Mouse (Mus musculus) ES-E14 (cell line): ENCODE data around the gene C530008M17Rik.

ENCODE experiments used
- CHD2 ChIP-seq: IDR thresholded peaks from 2 replicates; pipeline ENCODE4 v1.6.1; 2014; ENCODE audit warnings: mild to moderate bottlenecking, low read depth, low read length, inconsistent platforms
- HCFC1 ChIP-seq: IDR thresholded peaks from 2 replicates; pipeline ENCODE4 v1.6.1; 2012; ENCODE audit warnings: low read length, inconsistent platforms, borderline replicate concordance; ENCODE audit not compliant: insufficient read depth
- MAFK ChIP-seq: IDR thresholded peaks from 2 replicates; pipeline ENCODE4 v1.6.1; 2014; ENCODE audit warnings: mild to moderate bottlenecking, low read depth, low read length, inconsistent platforms; ENCODE audit not compliant: insufficient read depth
- ZC3H11A ChIP-seq: IDR thresholded peaks from 2 replicates; pipeline ENCODE4 v1.6.1; 2012; ENCODE audit warnings: low read depth, mild to moderate bottlenecking, inconsistent platforms, low read length, borderline replicate concordance

DNA sequence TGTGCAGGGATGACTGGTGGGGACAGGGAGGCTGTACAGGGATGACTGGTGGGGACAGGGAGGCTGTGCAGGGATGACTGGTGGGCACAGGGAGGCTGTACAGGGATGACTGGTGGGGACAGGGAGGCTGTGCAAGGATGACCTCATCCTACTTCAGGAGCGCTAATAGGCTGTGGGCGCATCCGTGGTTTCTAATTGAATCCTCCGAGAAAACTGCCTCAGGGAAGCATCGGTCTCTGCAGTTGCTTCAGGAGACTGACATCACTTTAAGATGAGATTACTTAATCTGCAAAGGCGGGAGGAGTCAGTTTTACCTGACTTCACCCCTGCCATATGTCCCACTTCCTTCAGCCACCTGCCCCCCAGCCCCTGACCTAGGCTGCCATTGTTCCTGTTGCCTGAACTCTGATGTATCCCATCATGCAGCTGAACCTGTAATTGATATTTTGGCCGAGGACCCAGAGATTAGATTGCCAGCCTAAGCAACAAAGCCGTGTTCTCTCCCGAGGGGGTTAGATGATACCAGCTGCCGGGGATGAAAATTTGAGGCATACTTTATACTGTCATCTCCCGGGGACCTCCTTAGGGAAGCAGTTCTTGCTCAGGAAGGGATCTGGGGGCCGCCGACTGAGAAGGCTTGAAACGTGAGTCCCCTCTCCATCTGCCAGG, 105.9 kb downstream of the C530008M17Rik start:
- TF ChIP-seq MAFK (no peak), HCFC1 (no peak), CHD2 (no peak), ZC3H11A (no peak)
